Mouse (Mus musculus): ENCODE data around the gene Vti1a. TPM values are rescaled to one million over a fixed set of nuclear protein-coding genes. Genes with fewer than 3 reads are reported as not detected.

Gene Vti1a
- total RNA-seq, 2 experiments from 2014 or later, result 49.5 to 49.7 TPM

GRCm38 (mm10) chr19:55449506-55449905, 133.4 kb downstream of the Vti1a start:
- no peak for DNase-seq (ENCODE audit: low spot score in 2 of 2)

- no peak for DNase-seq (ENCODE audit: low spot score in 2 of 2)
Measured at GRCm38 (mm10) chr19:55456325-55457091, 140.4 kb downstream of the Vti1a start.

DNA sequence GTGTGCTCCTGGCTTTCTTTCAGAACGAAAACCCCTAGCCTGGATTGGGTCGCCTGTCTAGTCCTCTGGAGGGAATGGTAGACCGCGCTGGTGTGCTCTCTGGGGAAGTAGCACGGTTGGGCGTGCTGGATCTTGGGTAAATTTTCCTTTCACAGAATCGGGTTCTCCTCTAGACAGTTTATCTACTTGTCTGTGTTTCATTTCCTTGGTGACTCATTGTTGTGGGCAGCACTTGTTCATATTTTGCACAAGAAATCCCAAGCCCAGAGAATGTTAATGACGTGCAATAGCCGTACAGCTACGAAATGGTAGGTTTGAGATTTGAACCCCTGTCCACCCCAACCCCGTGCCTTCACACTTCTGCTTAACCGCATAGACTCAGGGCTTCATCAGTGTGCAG, 145.9 kb downstream of the Vti1a start:
- no peak for DNase-seq (ENCODE audit: low spot score in 2 of 2)

DNA sequence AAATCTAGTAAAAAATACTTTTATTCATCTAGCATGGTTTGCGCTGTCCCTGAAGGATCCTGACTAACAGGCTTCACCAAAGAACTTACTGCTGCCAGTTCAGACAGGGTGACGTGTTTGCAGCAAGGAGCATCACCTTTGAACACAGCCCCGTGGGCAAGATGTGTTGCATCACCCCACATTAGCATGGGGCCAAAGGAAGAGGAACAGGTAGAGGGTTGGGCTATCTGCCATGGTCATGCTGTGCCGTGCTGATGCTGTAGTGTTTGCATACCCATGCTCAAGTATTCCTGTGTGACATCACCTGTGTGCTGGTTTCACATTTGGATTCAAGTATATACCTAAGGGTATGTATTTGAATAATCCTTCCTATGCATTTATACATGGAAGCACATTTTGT, 147.6 kb downstream of the Vti1a start:
- no peak for DNase-seq (ENCODE audit: low spot score in 2 of 2)

DNA sequence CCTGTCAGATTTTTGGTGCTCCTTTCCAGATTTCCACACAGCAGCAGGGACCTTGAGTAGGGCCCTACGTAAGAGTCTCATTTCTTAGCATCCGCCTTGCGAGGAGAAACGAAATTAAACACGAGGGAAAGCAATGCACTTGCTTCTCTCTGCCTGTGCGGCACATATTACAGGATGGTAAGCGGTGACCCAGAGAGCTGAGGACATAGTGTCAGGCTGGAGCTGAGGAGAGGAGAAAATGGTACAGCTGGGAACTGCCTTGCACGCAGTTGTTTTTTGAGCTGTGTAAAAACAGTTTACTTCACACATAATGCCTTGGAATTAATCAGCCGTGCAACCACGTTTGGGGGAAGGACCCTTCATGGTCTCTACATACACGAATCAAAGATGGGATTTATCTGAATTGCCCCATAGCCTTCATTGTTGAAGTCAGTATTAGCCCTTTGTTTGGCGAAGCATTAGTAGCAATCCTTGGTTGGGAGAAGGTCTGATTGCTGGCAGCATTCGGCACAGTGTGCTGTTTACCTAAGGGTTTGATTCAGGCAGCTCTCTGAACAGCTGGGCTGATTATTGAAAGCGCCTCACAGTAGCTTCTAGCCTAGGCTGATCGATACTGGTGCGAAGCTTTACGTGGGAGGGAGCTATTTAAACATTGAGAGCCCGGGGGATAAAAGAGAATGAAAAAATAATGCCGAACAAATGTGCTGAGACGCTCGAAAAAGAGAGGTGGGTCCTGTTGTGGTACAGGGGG, 153.4 kb downstream of the Vti1a start:
- DNase-seq (ENCODE audit: low spot score in 2 of 2), result no peak

DNA sequence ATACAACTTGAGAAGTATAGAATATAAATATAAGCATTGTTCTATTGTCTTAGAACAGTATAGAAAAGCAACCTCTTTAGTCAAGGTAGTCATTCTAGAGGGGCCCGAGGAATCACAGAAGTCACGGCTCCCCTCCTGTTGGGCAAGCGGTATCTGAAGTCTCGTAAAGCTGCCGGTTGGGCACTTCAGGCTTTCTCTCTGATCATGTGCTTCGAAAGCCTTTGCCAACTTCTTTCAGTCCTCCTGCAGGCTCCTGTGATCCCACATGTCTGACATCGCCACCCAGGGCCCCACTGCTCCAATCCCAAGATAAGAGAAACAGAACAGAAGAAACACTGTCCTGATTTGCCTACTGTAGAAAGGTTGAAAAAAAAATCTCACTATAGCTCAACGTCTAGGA, 156.5 kb downstream of the Vti1a start:
- DNase-seq (ENCODE audit: low spot score in 2 of 2), result no peak

- DNase-seq (ENCODE audit: low spot score in 2 of 2), result no peak
Measured at GRCm38 (mm10) chr19:55474225-55474624, 158.1 kb downstream of the Vti1a start.

DNA sequence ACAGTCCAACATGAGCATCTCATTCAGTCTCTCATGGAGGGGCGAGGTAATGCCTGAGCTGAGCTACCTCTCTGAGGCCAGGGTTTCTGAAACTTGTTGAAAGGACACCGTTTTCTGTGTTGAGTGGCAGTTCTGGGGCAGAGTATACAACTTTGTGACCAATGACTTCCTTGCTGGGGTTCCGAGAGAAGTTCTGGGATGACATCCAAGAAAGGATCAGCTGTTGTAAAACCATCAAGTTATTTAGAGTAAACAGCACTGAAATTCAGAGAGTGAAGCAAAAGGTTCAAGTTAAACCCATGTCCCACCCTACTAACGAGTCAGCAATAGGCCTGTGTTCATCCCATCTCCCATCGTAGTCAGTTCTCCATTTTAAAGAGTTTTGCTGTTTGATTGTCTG, 164.4 kb downstream of the Vti1a start:
- DNase-seq (ENCODE audit: low spot score in 2 of 2), result no peak

GRCm38 (mm10) chr19:55481308-55481707, 165.2 kb downstream of the Vti1a start:
- peak in 1 of 2 experiments; percentile 22 for DNase-seq (ENCODE audit: low spot score in 2 of 2)

- no peak for DNase-seq (ENCODE audit: low spot score in 2 of 2)
Measured at GRCm38 (mm10) chr19:55483526-55483925, 167.4 kb downstream of the Vti1a start.

DNA sequence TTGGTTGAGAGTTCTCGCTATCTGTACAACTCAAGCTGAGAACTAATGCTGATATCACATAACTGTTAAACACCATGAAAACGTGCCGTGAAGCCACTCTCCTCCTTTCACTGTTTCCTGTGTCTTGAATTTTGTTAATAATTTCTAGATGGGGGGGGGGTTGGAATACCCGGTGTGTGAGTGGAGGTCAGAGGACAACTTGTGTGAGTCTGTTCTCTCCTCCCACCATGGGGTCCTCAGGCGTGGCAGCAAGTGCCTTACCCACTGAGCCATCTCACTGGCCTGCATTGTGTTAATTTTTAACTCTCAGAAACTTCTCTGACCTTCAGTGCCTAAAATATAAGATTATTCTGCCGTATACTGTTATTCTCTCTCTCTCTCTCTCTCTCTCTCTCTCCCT, 168.5 kb downstream of the Vti1a start:
- DNase-seq (ENCODE audit: low spot score in 2 of 2), result no peak

GRCm38 (mm10) chr19:55486473-55486872, 170.4 kb downstream of the Vti1a start:
- DNase-seq (ENCODE audit: low spot score in 2 of 2), result no peak

- DNase-seq (ENCODE audit: low spot score in 2 of 2), result no peak
Measured at GRCm38 (mm10) chr19:55491126-55492076, 175.3 kb downstream of the Vti1a start.

DNA sequence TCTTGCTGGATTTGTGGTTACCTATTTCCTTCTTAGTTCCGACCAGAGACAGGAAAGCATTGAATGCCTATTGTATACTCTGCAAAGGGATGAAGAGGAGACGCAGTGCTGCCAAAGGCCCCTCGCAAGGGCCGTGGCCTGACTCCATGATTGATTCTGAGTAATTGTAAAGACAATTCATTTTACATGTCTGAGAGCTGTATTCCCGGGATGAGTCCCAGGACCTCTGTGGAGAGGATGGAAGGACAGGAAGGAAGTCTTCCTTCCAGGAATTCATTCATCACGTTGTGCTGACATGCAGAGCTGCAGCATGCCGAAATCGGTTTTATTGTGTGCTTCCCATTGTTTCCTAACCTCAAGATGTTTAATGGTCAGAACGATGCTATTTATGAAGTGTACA, 180.2 kb downstream of the Vti1a start:
- no peak for DNase-seq (ENCODE audit: low spot score in 2 of 2)

DNA sequence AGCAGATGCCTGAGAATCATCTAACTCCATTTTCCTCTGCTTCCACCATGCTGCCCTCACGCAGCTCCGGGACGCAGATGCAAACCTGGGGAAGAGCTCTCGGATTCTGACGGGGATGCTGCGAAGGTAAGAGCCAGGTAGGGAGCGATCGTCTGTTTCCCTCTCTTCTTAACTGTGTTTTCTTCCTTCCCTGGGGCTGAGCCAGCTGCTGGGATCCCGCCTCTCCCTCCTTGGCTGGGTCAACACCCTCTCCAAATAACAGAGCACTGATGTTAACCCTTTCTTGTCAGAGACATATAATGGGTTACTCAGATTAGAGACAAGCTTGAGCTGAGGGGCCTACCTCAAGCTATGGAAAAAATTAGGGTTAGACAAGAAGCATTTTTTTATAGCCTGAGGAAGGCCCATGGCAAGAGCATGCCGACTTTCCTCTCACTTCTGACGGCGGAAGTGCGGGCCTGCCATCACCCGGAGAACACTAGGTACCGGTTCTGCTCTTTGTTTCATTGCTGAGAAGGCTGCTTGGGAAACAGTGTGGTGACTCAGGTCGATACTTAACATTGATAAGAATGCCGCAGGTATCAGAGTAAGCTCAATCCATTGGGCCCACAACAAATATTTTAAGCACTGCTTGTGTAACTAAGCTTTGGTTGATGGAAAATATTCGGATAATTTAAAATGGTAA, 183.2 kb downstream of the Vti1a start:
- DNase-seq (ENCODE audit: low spot score in 2 of 2), result no peak

GRCm38 (mm10) chr19:55501985-55502384, 185.9 kb downstream of the Vti1a start:
- no peak for DNase-seq (ENCODE audit: low spot score in 2 of 2)

- DNase-seq (ENCODE audit: low spot score in 2 of 2), result no peak
Measured at GRCm38 (mm10) chr19:55503771-55504170, 187.7 kb downstream of the Vti1a start.

- DNase-seq (ENCODE audit: low spot score in 2 of 2), result peak in 1 of 2 experiments; percentile 18
Measured at GRCm38 (mm10) chr19:55507748-55508147, 191.7 kb downstream of the Vti1a start.

- DNase-seq (ENCODE audit: low spot score in 2 of 2), result no peak
Measured at GRCm38 (mm10) chr19:55508239-55508638, 192.1 kb downstream of the Vti1a start.

DNA sequence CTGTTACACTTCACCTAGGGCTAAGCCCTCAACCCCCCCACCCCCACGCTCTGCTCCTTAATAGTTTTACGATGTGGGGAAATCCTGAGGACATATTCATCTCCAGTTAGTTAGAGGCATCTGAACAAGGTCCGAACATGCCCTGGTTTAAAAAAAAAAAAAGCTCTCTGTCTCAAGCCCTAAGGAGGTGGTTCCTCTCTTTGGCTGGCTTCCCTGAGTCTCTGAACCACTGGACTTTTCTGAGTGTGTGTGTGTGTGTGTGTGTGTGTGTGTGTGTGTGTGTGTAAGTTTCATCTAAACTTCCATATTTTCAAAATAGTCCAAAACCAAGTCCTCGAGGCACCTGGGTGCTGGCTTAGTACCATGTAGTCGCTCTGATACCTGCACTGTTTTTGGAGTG, 192.9 kb downstream of the Vti1a start:
- DNase-seq (ENCODE audit: low spot score in 2 of 2), result no peak

GRCm38 (mm10) chr19:55509618-55510017, 193.5 kb downstream of the Vti1a start:
- DNase-seq (ENCODE audit: low spot score in 2 of 2), result peak in 1 of 2 experiments; percentile 24
